Mouse (Mus musculus) cerebellum, adult 11 months (tissue): ENCODE measurements around the gene Retreg1.

Experiments used
- DNase-seq: peaks from one replicate; pipeline ENCODE4 v3.0.0; 2022

The Retreg1 gene

DNA sequence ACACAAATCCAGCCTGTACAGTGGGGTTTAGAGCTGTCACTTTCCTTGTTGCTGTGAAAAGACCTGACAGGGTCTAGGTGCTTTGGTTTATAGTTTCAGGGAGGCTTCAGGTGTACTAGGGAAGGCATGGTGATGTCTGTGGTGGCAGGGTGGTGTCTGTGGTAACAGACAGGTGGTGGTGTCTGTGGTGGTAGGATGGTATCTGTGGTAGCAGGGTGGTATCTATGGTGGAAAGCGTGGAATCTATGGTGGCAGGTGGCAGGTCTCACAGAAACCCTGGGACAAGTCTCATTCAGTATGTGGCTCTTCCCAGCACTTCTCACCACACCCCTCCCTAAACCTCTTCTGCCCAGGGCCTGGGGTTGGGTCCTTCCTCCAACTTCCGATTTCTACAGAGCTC lies 8.7 kb upstream of the Retreg1 start:
- no peak for DNase-seq

GRCm38 (mm10) chr15:25834920-25835674 lies 7.9 kb upstream of the Retreg1 start:
- no peak for DNase-seq

GRCm38 (mm10) chr15:25842462-25843085 lies 406 bp upstream of the Retreg1 start:
- no peak for DNase-seq

DNA sequence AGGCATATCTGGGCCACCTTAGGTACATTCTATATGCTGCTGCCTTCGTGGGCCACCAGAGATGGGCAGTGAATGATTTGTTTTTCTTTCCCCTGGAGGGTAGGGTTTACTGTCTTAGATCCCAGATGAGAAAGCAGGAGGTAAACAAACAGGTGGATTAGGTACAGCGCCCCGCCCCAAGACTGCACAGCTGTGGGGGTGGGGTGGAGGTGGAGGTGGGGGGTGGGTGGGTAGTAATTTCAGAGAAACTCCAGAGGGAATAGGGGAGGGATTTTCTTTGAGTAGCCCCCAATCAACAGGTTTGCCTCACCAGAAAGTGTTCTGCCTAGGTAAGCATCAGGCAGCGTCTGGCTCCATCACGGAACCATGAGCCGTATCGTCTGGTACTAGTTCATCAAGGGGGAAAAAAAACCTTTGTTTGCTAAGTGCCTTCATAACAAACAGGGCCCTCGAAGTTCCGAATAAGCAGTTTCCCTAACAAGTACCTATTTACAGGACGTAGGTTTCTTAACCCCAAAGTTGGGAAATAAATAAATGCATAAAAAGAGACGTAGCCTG lies 1.1 kb downstream of the Retreg1 start:
- DNase-seq, result no peak

- DNase-seq, result no peak
These were observed 1.8 kb downstream of the Retreg1 start for GRCm38 (mm10) chr15:25844771-25845170.

- DNase-seq, result no peak
These were observed 4.7 kb downstream of the Retreg1 start for GRCm38 (mm10) chr15:25847576-25848168.

DNA sequence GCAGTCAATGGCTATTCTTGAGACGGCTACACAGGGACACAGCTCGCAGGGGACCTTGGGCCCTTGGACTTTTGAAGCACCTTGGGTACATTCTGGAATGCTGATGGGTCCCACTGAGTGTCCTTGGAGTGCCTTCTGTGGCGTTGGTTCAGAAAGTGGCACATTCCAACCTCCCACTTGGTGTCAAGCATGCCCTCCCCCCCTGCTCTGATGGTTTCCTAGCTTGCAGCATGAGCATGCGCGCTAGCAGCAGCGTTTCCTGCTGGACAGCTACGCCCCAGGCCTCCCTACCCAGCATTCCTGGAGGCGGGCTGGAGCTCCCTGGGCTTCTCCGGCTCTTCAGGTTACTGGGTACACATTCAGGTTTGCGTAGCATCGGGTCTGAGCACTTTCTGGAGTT lies 7.6 kb downstream of the Retreg1 start:
- no peak for DNase-seq

- no peak for DNase-seq
These were observed 11.4 kb downstream of the Retreg1 start for GRCm38 (mm10) chr15:25854270-25854904.

GRCm38 (mm10) chr15:25858611-25859058 lies 15.7 kb downstream of the Retreg1 start:
- DNase-seq, result no peak

GRCm38 (mm10) chr15:25859469-25859868 lies 16.5 kb downstream of the Retreg1 start:
- no peak for DNase-seq

- no peak for DNase-seq
These were observed 18.9 kb downstream of the Retreg1 start for GRCm38 (mm10) chr15:25861900-25862299.

DNA sequence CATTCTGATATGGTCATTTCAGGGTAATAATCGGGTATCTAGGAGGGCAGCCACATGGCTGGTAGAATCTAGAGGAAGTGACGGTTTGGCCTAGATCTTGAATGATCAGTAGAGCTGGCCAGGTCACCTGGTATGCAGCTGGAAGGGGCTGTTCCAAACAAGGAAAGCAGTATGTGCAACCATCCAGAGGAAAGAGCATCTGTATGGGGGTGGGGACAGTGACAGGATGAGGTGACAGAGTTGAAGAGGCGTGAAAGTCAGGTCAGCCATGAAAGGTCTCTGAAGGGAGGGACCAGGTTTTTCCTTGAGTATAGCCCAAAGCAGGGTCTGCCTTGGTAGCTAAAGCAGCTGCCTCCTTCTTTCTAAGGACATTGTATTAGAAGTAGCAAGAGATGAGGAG lies 22.6 kb downstream of the Retreg1 start:
- DNase-seq, result no peak

DNA sequence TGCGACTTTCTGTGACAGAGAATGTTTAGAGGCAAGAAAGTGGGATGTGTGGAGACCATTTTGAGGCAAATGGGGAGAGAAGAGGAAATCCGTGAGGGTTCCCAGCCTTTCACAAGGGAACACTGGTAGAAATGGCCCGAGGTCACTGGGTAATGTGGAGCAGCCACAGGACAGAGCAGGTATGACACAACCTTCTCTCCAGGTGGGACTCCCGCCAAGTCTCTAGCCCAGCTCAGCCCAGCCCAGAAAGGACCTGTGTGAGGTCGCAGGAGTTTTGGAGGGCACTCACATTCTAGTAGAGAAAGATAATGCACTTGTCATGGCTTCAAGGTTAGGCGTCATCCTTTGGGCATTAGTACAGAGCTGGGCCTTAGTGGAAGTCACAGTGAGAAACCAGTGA lies 23.1 kb downstream of the Retreg1 start:
- DNase-seq, result no peak

DNA sequence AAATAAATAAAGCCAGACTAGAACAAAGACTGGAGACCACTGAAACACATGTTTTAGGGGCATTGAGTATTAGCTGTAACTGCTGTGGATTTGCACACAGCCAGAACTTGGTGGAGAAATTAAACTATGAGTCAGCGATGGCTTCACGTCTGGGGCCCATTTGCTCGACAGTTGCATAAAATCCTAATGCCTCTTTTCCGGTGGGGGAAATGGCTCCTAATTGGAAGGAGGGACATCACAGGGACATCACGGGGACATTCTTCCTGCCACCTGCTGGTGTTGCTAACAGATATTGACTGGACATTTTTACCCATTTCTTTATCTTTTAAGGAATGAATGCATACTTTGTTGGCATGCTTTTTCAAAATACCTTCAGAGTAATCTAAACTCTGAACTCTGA lies 26.1 kb downstream of the Retreg1 start:
- no peak for DNase-seq

DNA sequence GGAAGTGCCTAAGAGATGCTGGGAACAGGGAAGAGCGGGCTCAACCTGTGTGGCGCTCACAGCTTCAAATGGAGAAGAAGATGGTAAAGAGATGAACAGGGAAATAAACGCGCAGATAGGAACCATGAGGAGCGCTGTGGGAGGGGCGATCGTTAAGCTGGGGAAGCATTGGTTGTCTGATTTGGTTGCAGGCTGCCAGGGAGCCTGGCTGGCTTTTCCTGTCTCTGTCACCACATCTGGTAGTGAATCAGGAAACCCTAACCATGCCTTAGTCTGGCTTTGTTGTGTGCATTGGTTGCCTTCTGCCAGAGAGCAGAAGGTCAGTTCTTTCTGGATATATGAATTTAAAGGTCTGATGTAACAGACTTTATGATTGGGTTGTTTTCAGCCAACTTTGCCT lies 28.5 kb downstream of the Retreg1 start:
- no peak for DNase-seq

DNA sequence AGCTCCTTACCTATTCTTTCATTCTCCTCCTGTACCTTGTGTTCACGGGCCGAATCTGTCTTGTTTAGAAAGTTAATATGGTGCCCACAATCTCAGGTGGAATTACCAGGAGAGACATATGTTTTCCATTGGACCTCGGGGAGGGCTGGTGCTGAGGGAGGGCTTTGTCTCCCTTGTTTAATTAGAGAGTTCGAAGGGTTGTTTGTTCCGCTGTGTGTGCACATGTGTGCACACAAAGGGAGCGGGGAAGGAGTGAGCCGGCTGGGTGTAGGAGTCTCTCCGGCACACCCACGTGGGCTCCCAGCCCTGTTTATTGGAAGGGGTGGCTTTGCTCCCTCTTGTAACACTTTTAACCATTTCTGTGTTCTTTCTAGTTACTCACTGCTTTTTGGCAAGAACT lies 29.1 kb downstream of the Retreg1 start:
- no peak for DNase-seq

GRCm38 (mm10) chr15:25872657-25873056 lies 29.7 kb downstream of the Retreg1 start:
- DNase-seq, result no peak

DNA sequence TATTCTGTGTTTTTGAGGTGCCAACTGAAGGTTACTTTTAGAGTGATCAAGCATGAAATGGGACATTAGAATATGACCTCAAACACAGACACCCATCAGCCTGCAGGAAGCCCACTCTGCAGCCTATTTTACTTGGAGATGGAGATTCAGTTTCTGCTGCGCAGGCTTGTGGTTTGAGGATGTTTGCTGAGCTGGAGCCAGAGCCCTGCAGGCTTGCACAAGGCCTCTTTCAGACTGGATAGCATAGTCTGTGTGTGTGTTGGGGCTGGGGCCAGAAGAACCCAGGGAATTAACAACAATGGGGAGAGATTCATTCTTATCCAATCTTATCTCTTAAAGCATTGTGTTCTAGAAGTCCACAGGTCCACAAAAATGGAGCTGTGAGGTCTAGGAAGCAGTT lies 30.6 kb downstream of the Retreg1 start:
- DNase-seq, result no peak

- DNase-seq, result no peak
These were observed 33.7 kb downstream of the Retreg1 start for GRCm38 (mm10) chr15:25876601-25877161.

DNA sequence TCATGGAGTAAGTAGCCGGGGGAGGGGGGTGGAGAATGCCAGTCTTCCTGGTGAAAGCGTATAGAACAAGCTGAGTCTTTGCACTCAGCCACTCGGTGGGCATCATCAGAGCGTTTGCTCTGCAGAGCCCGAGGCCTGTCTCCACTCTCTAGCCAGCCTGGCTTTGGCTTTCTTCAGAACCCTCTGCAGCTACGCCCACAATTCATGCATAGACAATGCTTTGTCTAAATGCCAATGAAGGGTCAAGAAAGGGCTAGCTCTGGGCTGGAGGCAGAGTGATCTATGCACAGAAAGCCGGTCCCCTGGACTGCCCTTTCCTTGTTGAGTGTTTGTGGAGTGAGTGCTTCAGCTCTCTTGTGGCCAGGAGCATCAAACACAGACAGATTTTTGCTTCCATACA lies 34.8 kb downstream of the Retreg1 start:
- no peak for DNase-seq

GRCm38 (mm10) chr15:25879229-25879628 lies 36.2 kb downstream of the Retreg1 start:
- DNase-seq, result no peak

DNA sequence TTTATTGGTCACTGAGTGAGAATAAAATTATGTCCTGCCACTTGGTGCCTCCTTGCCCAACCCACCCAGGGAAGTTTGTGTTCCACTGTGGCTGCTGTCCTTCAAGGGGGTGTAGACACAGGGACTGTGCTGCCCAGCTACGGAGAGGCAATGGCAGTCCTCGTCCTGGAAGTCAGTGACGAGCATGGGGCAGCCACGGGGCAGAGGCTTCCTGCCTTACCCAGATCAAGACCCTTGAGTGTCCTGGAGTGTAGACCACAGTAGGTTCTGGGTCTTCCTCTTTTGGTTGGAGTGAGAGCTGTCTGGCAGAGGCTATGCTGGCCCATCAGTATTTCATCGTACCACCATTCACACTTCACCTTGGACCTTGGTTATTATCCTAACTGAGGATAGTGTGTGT lies 37.2 kb downstream of the Retreg1 start:
- DNase-seq, result no peak

DNA sequence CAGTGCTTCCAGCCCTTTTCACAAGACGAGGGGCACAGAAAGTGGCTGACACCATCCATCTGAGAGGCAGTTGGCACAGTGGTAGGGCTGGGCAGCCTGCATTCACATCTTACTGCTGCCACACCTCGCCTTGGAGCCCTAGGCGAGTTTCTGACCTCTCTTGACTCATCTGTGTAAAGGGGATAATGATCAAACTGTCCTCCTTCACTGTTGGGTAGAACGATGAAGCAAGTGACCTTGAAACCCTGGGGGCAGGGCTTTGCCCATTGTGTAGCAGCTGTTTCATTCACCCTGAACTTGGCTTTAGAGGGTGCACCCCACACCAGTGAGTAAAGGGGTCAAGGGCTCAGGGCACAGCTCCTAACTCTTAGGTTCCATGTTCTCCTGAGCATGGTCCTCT lies 39.0 kb downstream of the Retreg1 start:
- no peak for DNase-seq
